Mouse (Mus musculus): ENCODE data around the gene Myo5c. TPM values are rescaled to one million over a fixed set of nuclear protein-coding genes. Genes with fewer than 3 reads are reported as not detected.

Gene Myo5c
- polyA plus RNA-seq (2017; shearing (Covaris generic)): 1 to 10 TPM; 1.2 to 1.8 TPM

GRCm38 (mm10) chr9:75231841-75232746, at the start of gene Myo5c:
Gene Myo5c, plus strand, starts transcription at chr9:75232020.

GRCm38 (mm10) chr9:75306126-75306898, 74.5 kb downstream of the Myo5c start, which contains the start of gene Gnb5:
Gene Gnb5, plus strand, starts transcription at chr9:75306288.

GRCm38 (mm10) chr9:75347458-75347857, 115.6 kb downstream of the Myo5c start, which contains the start of gene Bcl2l10:
Gene Bcl2l10, plus strand, starts transcription at chr9:75347758.

Other genes with a start within 250 kb of the Myo5c start
- gene Arpp19, start 194.4 kb upstream of the Myo5c start, polyA plus RNA-seq (2017; shearing (Covaris generic)): 100 to 1,000 TPM; 285 to 287 TPM
- gene Myo5a, start 161.0 kb upstream of the Myo5c start, polyA plus RNA-seq (2017; shearing (Covaris generic)): 10 to 100 TPM; 16.5 to 19.1 TPM
- gene Gnb5, start 74.3 kb downstream of the Myo5c start, polyA plus RNA-seq (2017; shearing (Covaris generic)): 1 to 10 TPM; 3.6 to 8.5 TPM
- under 1 TPM in 1 of 2 experiments, not detected in 1; 0.23 TPM for gene Bcl2l10, start 115.7 kb downstream of the Myo5c start, polyA plus RNA-seq (2017; shearing (Covaris generic))
- 10 to 100 TPM; 44.7 to 59.4 TPM for gene Mapk6, start 178.0 kb downstream of the Myo5c start, polyA plus RNA-seq (2017; shearing (Covaris generic))
- 10 to 100 TPM; 24.2 to 31.5 TPM for gene Leo1, start 209.5 kb downstream of the Myo5c start, polyA plus RNA-seq (2017; shearing (Covaris generic))